Mouse (Mus musculus): ENCODE data around the gene Foxp1. TPM values are rescaled to one million over a fixed set of nuclear protein-coding genes. Genes with fewer than 3 reads are reported as not detected.

Gene Foxp1
- polyA plus RNA-seq, 1 experiment, result 31.4 TPM

- 49% methylated on average over 19 of the region's 19 CpGs for WGBS
- no peak for DNase-seq (ENCODE audit: low read depth, low spot score)
Observed at GRCm38 (mm10) chr6:99374448-99375271, 147.9 kb downstream of the Foxp1 start.

DNA sequence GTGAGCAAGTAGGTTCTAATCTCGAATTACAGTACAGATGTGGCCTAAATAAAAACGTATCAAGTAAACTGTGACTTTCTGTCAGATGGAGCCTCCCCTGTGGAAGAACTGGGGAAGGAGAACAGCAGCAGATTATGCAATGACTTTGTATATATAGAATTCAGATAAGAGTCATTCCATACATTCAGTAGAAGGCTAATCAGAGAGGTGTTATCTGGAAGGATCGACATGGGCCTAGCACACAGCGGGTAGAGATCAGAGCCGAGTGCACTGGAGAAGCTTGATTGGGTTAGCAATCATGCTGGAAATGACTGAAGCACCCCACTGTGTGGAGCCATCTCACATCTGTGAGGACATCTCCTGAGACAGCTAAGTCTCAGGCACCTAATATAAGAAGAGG, 150.1 kb downstream of the Foxp1 start:
- DNase-seq (ENCODE audit: low read depth, low spot score), result no peak
- 92% methylated on average over 5 of the region's 5 CpGs for WGBS

GRCm38 (mm10) chr6:99372016-99372415, 150.5 kb downstream of the Foxp1 start:
- no peak for DNase-seq (ENCODE audit: low read depth, low spot score)
- WGBS, result 87% methylated on average over 6 of the region's 6 CpGs

DNA sequence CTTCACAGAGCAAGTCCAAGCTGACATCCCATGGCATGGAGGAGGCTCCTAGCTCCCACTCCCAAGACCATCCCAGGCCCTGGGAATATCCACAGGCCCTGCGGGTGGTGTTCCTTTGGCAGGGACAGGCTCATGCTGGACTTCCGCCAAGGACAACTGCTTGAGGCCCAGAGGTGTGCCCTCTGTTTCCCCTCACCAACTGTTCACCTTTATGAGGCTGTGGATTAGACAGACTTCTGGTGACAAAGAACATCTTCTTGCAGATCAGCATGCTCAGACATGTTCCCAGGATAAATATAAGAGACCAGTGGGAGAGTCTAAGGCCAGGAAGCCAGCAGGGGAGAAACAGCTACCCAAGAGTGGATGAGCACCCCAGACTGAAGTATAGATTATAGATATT, 152.6 kb downstream of the Foxp1 start:
- WGBS, result 67% methylated on average over 2 of the region's 2 CpGs
- no peak for DNase-seq (ENCODE audit: low read depth, low spot score)

DNA sequence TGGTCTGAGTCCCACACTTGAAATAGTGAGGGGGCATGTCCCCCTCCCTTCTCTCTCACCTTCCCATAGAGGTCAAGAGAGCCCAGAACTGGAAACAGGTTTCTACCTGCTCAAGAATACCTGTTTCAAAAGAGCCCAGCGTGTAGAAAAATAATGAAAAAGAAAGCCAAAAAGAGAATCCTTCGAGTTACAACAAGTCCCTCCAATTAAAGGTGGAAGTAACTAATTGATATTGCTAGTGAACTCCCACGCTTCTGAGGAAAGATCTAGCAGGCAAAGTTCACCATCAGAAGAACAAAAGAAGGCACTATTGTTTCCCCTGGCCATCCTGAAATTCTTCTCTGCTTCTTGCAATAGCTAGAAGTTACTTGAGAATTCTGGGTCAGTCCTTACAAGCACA, 153.4 kb downstream of the Foxp1 start:
- 88% methylated on average over 3 of the region's 3 CpGs for WGBS
- no peak for DNase-seq (ENCODE audit: low read depth, low spot score)

DNA sequence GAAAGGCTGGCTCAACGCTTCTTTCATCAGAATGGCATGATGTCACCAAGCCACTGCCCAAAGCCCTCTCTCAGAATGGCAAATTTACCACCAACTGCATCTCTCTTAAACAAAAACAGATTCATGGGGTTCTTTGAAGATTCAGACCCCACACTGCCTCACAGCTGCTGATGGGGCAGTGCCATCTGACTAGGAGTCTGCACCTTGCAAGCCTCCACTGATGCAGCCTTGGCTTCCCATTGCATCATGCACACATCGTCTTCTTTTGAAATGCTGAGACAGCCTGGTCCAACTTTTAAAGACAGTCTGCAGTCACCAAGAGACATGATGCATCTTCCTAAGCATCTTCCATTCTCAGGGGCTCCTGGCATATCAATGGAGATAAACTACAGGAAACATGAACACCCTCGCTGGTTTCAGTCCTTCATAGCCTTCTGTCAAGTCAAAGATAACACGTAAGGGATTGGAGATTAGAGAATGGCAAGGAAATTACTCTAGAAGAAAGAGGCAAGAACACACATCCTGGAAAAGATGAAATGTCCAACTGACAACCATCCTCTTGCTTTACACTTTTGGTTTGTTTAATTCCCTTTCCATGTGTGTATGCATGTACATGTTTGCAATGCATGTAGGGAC, 154.3 kb downstream of the Foxp1 start:
- WGBS, result 87% methylated on average over 4 of the region's 4 CpGs
- no peak for DNase-seq (ENCODE audit: low read depth, low spot score)

DNA sequence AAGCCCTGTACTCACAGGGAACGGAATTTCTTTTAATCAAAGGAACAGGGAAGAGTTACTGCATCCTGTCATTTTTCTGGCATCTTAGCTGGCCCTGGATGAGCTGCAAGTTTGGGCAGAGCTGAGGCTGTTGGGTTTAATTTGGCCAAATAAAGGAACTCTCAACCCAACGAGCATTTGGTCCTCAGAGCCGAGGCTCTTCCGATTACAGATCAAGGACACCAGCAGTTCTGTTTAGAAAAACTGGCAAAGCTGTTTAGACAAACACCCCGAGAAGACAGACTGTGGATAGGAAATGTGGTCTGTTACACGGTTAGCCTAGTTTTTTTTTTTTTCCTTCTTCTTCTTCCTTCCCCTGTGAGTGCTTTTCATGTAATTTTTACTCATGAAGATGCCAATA, 158.0 kb downstream of the Foxp1 start:
- DNase-seq (ENCODE audit: low read depth, low spot score), result no peak
- WGBS, result 64% methylated on average over 6 of the region's 6 CpGs

GRCm38 (mm10) chr6:99360581-99360980, 161.9 kb downstream of the Foxp1 start:
- DNase-seq (ENCODE audit: low read depth, low spot score), result no peak
- WGBS, result 74% methylated on average over 4 of the region's 4 CpGs

GRCm38 (mm10) chr6:99359765-99360499, 162.6 kb downstream of the Foxp1 start:
- no peak for DNase-seq (ENCODE audit: low read depth, low spot score)
- 51% methylated on average over 6 of the region's 6 CpGs for WGBS

GRCm38 (mm10) chr6:99359036-99359698, 163.4 kb downstream of the Foxp1 start:
- no peak for DNase-seq (ENCODE audit: low read depth, low spot score)
- WGBS, result 38% methylated on average over 9 of the region's 9 CpGs

DNA sequence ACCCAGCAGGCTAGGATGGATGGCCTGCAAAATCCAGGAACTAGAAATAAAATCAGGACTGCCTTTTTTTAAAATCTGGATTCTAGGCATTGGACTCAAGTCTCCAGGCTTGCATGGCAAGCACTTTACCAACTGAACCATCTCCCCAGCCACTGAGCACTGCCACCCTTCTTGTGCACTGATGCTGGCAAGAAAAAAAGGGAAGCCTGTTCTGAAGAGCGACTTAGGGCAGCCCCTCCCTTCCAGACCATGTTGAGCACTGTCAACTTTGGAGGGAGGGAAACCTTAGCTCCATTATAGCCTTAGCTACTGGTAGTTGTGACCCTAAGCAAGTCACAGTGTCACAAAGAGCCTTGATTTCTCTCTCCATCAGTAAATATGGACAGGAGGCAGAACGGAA, 164.6 kb downstream of the Foxp1 start:
- DNase-seq (ENCODE audit: low read depth, low spot score), result no peak
- WGBS, result 91% methylated on average over 2 of the region's 2 CpGs

GRCm38 (mm10) chr6:99354338-99354737, 168.2 kb downstream of the Foxp1 start:
- no peak for DNase-seq (ENCODE audit: low read depth, low spot score)
- WGBS, result 87% methylated on average over 2 of the region's 2 CpGs

- 66% methylated on average over 2 of the region's 2 CpGs for WGBS
- no peak for DNase-seq (ENCODE audit: low read depth, low spot score)
Observed at GRCm38 (mm10) chr6:99353441-99353840, 169.1 kb downstream of the Foxp1 start.

DNA sequence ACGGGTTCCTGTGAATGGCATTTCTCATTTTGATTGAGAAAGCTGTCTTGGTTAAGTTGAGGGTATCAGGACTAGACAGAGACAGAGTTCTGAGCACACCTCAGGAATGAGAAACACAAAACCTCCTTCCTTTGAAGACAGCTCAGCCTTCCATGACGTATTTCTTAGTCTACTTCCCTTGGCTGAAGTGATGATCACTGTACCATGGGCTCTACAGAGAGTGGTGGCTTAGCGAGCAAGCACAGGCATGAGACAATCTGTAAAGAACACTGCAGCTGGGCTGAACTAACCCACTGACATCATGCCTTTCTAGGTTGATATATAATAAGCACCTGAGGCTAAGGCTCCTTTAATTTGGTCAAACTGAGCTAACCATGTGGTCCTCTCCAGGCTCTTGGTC, 172.0 kb downstream of the Foxp1 start:
- 86% methylated on average over 3 of the region's 3 CpGs for WGBS
- no peak for DNase-seq (ENCODE audit: low read depth, low spot score)

DNA sequence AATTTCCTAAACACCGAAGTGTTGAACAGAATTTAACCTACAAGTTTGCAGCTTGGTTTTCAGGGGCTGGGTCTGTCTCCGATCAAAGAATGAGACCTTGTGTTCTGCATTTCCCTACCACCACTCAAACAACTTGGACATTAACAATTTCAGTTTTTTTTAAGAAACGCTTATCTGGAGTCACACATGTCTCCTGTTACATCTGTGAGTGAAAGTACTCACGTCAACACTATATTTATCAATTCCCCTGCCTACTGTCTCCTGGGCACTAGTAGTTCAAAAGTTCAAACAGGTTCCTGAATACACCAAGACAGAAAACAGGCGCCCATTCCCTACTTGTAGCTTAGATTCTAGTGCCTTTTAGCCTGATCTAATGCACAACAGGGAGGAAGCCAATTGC, 172.4 kb downstream of the Foxp1 start:
- DNase-seq (ENCODE audit: low read depth, low spot score), result no peak
- 86% methylated on average over 5 of the region's 5 CpGs for WGBS

DNA sequence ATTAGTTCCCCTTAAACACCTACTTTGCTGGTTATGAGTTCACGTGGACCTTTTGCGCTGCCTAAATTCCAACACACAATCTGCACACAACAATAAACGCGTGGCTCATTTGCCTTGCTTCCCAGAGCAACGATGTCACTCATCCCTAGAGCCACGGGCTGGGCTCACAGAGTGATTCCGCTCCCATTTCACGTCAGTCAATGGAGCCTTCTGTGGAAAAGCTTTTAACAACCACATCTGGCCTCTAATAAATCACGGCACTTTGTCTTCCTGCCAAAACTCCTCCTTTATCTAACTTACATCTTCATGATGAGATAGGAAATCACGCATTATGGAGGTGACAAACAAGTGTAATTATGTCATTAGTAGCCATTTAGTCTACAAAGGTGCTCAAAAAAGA, 174.7 kb downstream of the Foxp1 start:
- DNase-seq (ENCODE audit: low read depth, low spot score), result no peak
- 49% methylated on average over 10 of the region's 10 CpGs for WGBS

DNA sequence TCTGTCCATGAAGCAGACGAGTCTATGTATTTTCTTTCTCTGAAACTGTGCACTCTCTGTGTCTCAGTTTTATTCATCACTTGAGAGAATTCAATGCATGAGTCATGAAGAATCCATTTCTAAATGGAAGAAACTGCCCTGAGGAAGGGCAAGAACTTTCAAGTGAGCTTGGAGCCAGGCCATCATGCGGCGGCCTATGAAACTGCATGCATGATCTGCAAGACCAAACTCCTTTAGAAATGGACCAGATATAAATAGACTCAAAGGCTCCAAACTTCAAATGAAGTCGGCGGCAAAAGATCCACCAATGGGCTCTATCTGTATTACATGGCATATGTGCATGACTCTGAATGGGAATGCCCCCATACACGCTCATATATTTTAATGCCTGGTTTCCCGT, 177.6 kb downstream of the Foxp1 start:
- DNase-seq (ENCODE audit: low read depth, low spot score), result no peak
- WGBS, result 96% methylated on average over 7 of the region's 7 CpGs

DNA sequence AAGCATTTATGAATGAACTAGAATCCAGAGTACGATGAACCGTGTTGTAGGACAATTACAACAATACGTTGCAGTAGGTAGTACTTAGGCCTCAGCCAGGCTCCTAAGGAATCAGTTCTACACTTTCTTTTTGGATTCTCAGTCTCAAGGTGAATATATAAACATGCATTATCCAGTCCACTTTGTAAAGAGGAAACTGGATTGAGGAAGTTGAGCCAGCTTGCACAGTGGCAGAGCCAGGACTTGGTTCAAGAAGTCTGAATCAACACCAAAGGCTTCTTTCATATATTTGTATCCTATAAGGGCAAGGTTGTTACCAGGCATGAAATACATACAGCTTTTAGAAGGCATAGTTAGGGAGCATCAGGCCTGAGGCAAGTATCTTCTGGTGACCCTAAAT, 178.2 kb downstream of the Foxp1 start:
- DNase-seq (ENCODE audit: low read depth, low spot score), result no peak
- WGBS, result 66% methylated on average over 3 of the region's 3 CpGs

DNA sequence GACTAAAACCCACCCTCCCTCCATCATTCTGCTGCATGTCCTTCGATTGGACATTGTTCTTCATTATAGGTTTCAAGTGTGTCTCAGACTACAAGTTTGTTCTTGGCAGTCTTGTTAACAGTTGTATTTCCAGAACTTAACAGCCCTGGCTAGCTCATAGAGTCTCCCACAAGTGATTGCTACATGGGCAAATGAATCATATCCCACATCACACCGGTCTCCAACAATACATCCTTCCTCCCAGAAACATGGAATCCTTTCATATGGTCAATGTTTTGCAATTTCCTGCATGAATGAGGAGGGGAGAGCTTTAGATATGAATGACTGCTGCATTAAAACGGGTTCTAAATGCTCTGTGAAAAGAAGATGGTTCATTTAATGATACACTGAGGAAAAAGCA, 178.7 kb downstream of the Foxp1 start:
- WGBS, result 69% methylated on average over 3 of the region's 3 CpGs
- DNase-seq (ENCODE audit: low read depth, low spot score), result no peak

- WGBS, result 95% methylated on average over 3 of the region's 3 CpGs
- no peak for DNase-seq (ENCODE audit: low read depth, low spot score)
Observed at GRCm38 (mm10) chr6:99342416-99342815, 180.1 kb downstream of the Foxp1 start.

Data from large intestine, adult 2 months (tissue).